8 mouse cellular contexts compared by ENCODE assay signal in genomic region chr7:84409896-84410521, GRCm38 (mm10). TPM values are rescaled to one million over a fixed set of nuclear protein-coding genes. Genes with fewer than 3 reads are reported as not detected.
DNase-seq lines count a peak whose midpoint lies in the region; ATAC-seq lines count a peak whose summit lies in the region.

Arnt2 (minus strand) TSS chr7:84410176.

- H3K9me3 ChIP-seq in kidney, embryonic 15.5 days (replicated peaks) = no peaks in the 10 kb centered on the region
- no peaks in the 10 kb centered on the region for H3K9me3 ChIP-seq in limb, embryonic 15.5 days
- H3K9me3 ChIP-seq in neural tube, embryonic 15.5 days (replicated peaks) = no peaks in the 10 kb centered on the region

- H3K4me1 ChIP-seq in kidney, embryonic 15.5 days = peaks cover 36% of the 10 kb centered on the region
- H3K4me1 ChIP-seq in limb, embryonic 15.5 days = peaks cover 13% of the 10 kb centered on the region
- H3K4me1 ChIP-seq in neural tube, embryonic 15.5 days = peaks cover 37% of the 10 kb centered on the region

- H3K36me3 ChIP-seq in kidney, embryonic 15.5 days = no peaks in the 10 kb centered on the region
- no peaks in the 10 kb centered on the region for H3K36me3 ChIP-seq in limb, embryonic 15.5 days
- no peaks in the 10 kb centered on the region; the same call in 1 of the 2 replicates for H3K36me3 ChIP-seq in neural tube, embryonic 15.5 days

- peak within 1 kb of the TSS; percentile 76 for H3K9ac ChIP-seq in kidney, embryonic 15.5 days
- peak within 1 kb of the TSS; percentile 77 for H3K9ac ChIP-seq in limb, embryonic 15.5 days
- peak within 1 kb of the TSS; percentile 88 for H3K9ac ChIP-seq in neural tube, embryonic 15.5 days (replicated peaks)

- WGBS in kidney, embryonic 15.5 days = under 1% methylated on average over 58 of the region's 69 CpGs
- WGBS in limb, embryonic 15.5 days = 0% methylated on average over 36 of the region's 69 CpGs
- WGBS in neural tube, embryonic 15.5 days = under 1% methylated on average over 52 of the region's 69 CpGs

- peak; percentile 19 for DNase-seq in gastrocnemius, postnatal 4 days (ENCODE audit: low spot score in 2 of 2)
- DNase-seq in gastrocnemius, postnatal 36 days = no peak
- peak; percentile 72 for DNase-seq in cerebellum, adult 9-11 months
- DNase-seq in frontal cortex, postnatal 10 days (ENCODE audit: low spot score in 2 of 2) = peak; percentile 64 to 77
- DNase-seq in B cell, adult 2 months = no peak

- H3K4me3 ChIP-seq in kidney, embryonic 15.5 days (replicated peaks) = peak within 1 kb of the TSS; percentile 72
- peak within 1 kb of the TSS; percentile 69 for H3K4me3 ChIP-seq in limb, embryonic 15.5 days
- peak within 1 kb of the TSS; percentile 81 for H3K4me3 ChIP-seq in neural tube, embryonic 15.5 days (replicated peaks)

- H3K27me3 ChIP-seq in kidney, embryonic 15.5 days = no peaks in the 10 kb centered on the region
- H3K27me3 ChIP-seq in limb, embryonic 15.5 days = no peaks in the 10 kb centered on the region
- H3K27me3 ChIP-seq in neural tube, embryonic 15.5 days (replicated peaks) = no peaks in the 10 kb centered on the region

- peak within 1 kb of the TSS; percentile 82 for H3K4me2 ChIP-seq in kidney, embryonic 15.5 days
- peak within 1 kb of the TSS; percentile 87 for H3K4me2 ChIP-seq in limb, embryonic 15.5 days
- H3K4me2 ChIP-seq in neural tube, embryonic 15.5 days = peak within 1 kb of the TSS; percentile 74

- intact Hi-C loops in gastrocnemius, postnatal 36 days (cut with DNase I) = no loop called here

- peak; percentile 80 for ATAC-seq in kidney, embryonic 15.5 days (replicated peaks; ENCODE audit: low FRiP score)
- ATAC-seq in limb, embryonic 15.5 days (ENCODE audit: insufficient number of reproducible peaks, low FRiP score, low TSS enrichment, low read depth) = peak; percentile 68
- ATAC-seq in neural tube, embryonic 15.5 days (ENCODE audit: low FRiP score) = peak; percentile 92

- peak within 1 kb of the TSS; percentile 90 for H3K27ac ChIP-seq in kidney, embryonic 15.5 days
- peak within 1 kb of the TSS; percentile 79 for H3K27ac ChIP-seq in limb, embryonic 15.5 days
- H3K27ac ChIP-seq in neural tube, embryonic 15.5 days (replicated peaks) = peak within 1 kb of the TSS; percentile 97

RNA-seq across cellular contexts. Expression of gene Arnt2, which starts in this region (rescaled TPM):
- total RNA-seq in gastrocnemius, postnatal 4 days (2021) = 1 to 10 TPM; 6.3 to 6.4 TPM
- 1 to 10 TPM in 1 of 2 experiments, under 1 TPM in 1; 0.59 to 1.6 TPM for total RNA-seq in gastrocnemius, postnatal 36 days (2021)
- polyA plus RNA-seq in kidney, embryonic 15.5 days (2015; fragmentation: Nextera tagmentation; extraction: Ambion mirVana) = 10.5 and 12.2 TPM in 2 replicates
- polyA plus RNA-seq in limb, embryonic 15.5 days (2015; fragmentation: Nextera tagmentation; extraction: Ambion mirVana) = 6.3 and 7.3 TPM in 2 replicates
- polyA plus RNA-seq in neural tube, embryonic 15.5 days (2015; fragmentation: Nextera tagmentation; extraction: Ambion mirVana) = 49.2 and 55.0 TPM in 2 replicates

Comparison
In these comparisons a context has a peak if more than half of its experiments do, and no peak if none do; other contexts are left out.
1. DNase-seq: peak in gastrocnemius, postnatal 4 days (2 of 2), cerebellum, adult 9-11 months (single experiment) and frontal cortex, postnatal 10 days (2 of 2); none in gastrocnemius, postnatal 36 days (0 of 2) and B cell, adult 2 months (0 of 2).
2. Peak in every context shown above with its lines, with median percentiles within 50 percentile points of each other: ATAC-seq, H3K27ac ChIP-seq, H3K4me2 ChIP-seq, H3K4me3 ChIP-seq and H3K9ac ChIP-seq.